ENCODE assay signal across 7 mouse cellular contexts in the genomic region with DNA sequence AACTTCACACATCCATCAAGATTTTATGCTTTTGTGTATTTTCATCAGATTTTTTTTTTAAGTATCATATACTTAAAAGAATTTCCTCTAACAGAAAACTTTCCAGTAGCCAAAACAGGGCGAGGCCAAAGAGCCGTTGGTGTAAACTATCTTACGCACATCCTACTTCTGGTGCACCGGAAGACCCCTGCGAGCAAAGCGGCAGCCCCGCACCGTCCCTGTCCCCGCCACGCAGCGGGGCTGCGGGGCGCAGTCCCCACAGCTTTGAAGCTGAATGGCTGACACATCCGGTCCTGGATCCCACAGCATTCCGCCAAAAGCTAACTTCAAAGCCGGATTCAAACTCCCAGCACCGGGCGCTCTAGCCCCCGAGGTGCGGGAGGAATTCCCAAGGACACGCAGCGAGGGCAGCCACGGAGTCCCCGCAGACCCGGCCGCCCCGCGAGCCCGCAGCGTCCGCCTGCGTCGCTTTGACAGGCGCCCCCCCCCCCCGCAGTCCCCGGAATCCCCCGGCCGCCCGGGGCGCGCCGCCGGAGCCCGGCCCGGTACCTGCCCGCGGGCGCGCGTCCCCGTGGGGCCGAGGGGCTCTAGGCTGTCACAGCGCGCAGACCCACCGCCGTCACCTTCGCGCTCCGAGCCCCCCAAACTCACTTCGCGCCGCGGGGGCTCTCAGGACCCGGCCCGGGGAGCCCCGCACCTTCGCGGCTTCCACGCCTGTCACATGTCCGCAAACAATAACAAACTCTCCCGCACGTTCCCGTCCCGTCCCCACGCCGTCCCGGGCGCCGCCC. TPM values are rescaled to one million over a fixed set of nuclear protein-coding genes. Genes with fewer than 3 reads are reported as not detected.
DNase-seq lines count a peak whose midpoint lies in the region; ATAC-seq and TF ChIP-seq lines count a peak whose summit lies in the region.

No protein-coding gene starts in this region.

- TF ChIP-seq CTCF in G1E (IDR thresholded peaks at IDR 0.05; ENCODE audit: low read depth, low read length) = no peak
- TF ChIP-seq CTCF in lung, postnatal 0 days (IDR thresholded peaks at IDR 0.05) = no peak
- TF ChIP-seq CTCF in small intestine, adult 2 months (IDR thresholded peaks at IDR 0.05; ENCODE audit: extremely low read depth, insufficient read length, insufficient replicate concordance, low read depth, low read length) = no peak

- peaks cover 12% of the 10 kb centered on the region for H3K36me3 ChIP-seq in G1E (replicated peaks)
- no peaks in the 10 kb centered on the region for H3K36me3 ChIP-seq in embryonic facial prominence, embryonic 13.5 days
- H3K36me3 ChIP-seq in hindbrain, embryonic 12.5 days = no peaks in the 10 kb centered on the region
- no peaks in the 10 kb centered on the region for H3K36me3 ChIP-seq in lung, postnatal 0 days (ENCODE audit: insufficient read depth, low read length)
- no peaks in the 10 kb centered on the region for H3K36me3 ChIP-seq in small intestine, adult 2 months (ENCODE audit: control insufficient read depth, insufficient read depth, low read length)

- H3K9me3 ChIP-seq in G1E (replicated peaks) = no peaks in the 10 kb centered on the region
- H3K9me3 ChIP-seq in embryonic facial prominence, embryonic 13.5 days = no peaks in the 10 kb centered on the region
- H3K9me3 ChIP-seq in hindbrain, embryonic 12.5 days (replicated peaks) = no peaks in the 10 kb centered on the region
- no peaks in the 10 kb centered on the region for H3K9me3 ChIP-seq in lung, postnatal 0 days (ENCODE audit: low read length)

- TF ChIP-seq EP300 in lung, postnatal 0 days (IDR thresholded peaks at IDR 0.05) = no peak

- ATAC-seq in G1E (ENCODE audit: extremely low read depth, insufficient number of reproducible peaks, low FRiP score, poor library complexity, severe bottlenecking) = no peak
- ATAC-seq in embryonic facial prominence, embryonic 13.5 days (ENCODE audit: insufficient number of reproducible peaks, insufficient read depth, low FRiP score, low TSS enrichment, low read depth) = peak; percentile 12; the same call in 1 of the 2 replicates
- peak; percentile 21 for ATAC-seq in hindbrain, embryonic 12.5 days (ENCODE audit: low FRiP score)
- peak; percentile 10 for ATAC-seq in lung, postnatal 0 days

- peak overlapping the region; percentile 90 for H3K4me2 ChIP-seq in embryonic facial prominence, embryonic 13.5 days
- H3K4me2 ChIP-seq in hindbrain, embryonic 12.5 days (replicated peaks) = peak overlapping the region; percentile 87
- peak overlapping the region; percentile 87 for H3K4me2 ChIP-seq in lung, postnatal 0 days (replicated peaks; ENCODE audit: low read depth, low read length)

- WGBS in embryonic facial prominence, embryonic 13.5 days = under 1% methylated on average over 72 of the region's 79 CpGs
- WGBS in hindbrain, embryonic 12.5 days = under 1% methylated on average over 79 of the region's 79 CpGs
- under 1% methylated on average over 45 of the region's 79 CpGs for WGBS in lung, postnatal 0 days
- under 1% methylated on average over 73 of the region's 79 CpGs for WGBS in small intestine, adult 2 months

- peak; percentile 89 for DNase-seq in CD4-positive helper T cell, adult 2 months (ENCODE audit: low read depth, low spot score)
- peak; percentile 23 for DNase-seq in G1E (ENCODE audit: low spot score)
- peak; percentile 68 for DNase-seq in lung, postnatal 0 days (ENCODE audit: low spot score)
- no peak for DNase-seq in gastrocnemius, postnatal 10 days

- H3K4me1 ChIP-seq in G1E (ENCODE audit: insufficient read depth, low read depth, low read length) = peaks cover 46% of the 10 kb centered on the region
- H3K4me1 ChIP-seq in embryonic facial prominence, embryonic 13.5 days = peaks cover 43% of the 10 kb centered on the region
- H3K4me1 ChIP-seq in hindbrain, embryonic 12.5 days = peaks cover 32% of the 10 kb centered on the region
- peaks cover 20% of the 10 kb centered on the region for H3K4me1 ChIP-seq in lung, postnatal 0 days (ENCODE audit: insufficient read depth, low read depth, low read length)
- H3K4me1 ChIP-seq in small intestine, adult 2 months (ENCODE audit: control insufficient read depth, insufficient read depth, insufficient read length, low read length) = peaks cover 13% of the 10 kb centered on the region

- no peak for TF ChIP-seq POLR2A in small intestine, adult 2 months (IDR thresholded peaks at IDR 0.05; ENCODE audit: low read depth, low read length)

- peak overlapping the region; percentile 92 for H3K9ac ChIP-seq in embryonic facial prominence, embryonic 13.5 days
- H3K9ac ChIP-seq in hindbrain, embryonic 12.5 days = peak overlapping the region; percentile 95
- H3K9ac ChIP-seq in lung, postnatal 0 days (replicated peaks; ENCODE audit: low read depth) = peak overlapping the region; percentile 88

- peak overlapping the region; percentile 96 for H3K27ac ChIP-seq in embryonic facial prominence, embryonic 13.5 days
- peak overlapping the region; percentile 98 for H3K27ac ChIP-seq in hindbrain, embryonic 12.5 days
- H3K27ac ChIP-seq in lung, postnatal 0 days (ENCODE audit: low read length) = peak overlapping the region; percentile 98
- peak overlapping the region; percentile 93 for H3K27ac ChIP-seq in small intestine, adult 2 months (ENCODE audit: insufficient read depth, low read depth, low read length)

- H3K27me3 ChIP-seq in G1E (ENCODE audit: insufficient read depth, low read length) = peaks cover 14% of the 10 kb centered on the region; the same call in 1 of the 2 replicates
- H3K27me3 ChIP-seq in embryonic facial prominence, embryonic 13.5 days = peaks cover 5% of the 10 kb centered on the region
- H3K27me3 ChIP-seq in hindbrain, embryonic 12.5 days = peaks cover 5% of the 10 kb centered on the region; the same call in 1 of the 2 replicates
- H3K27me3 ChIP-seq in lung, postnatal 0 days (replicated peaks; ENCODE audit: insufficient read depth, low read length) = no peaks in the 10 kb centered on the region
- no peaks in the 10 kb centered on the region for H3K27me3 ChIP-seq in small intestine, adult 2 months (ENCODE audit: control insufficient read depth, insufficient read depth, low read length)

- peak overlapping the region; percentile 89 for H3K4me3 ChIP-seq in G1E (ENCODE audit: low read depth, low read length)
- H3K4me3 ChIP-seq in embryonic facial prominence, embryonic 13.5 days = peak overlapping the region; percentile 93
- H3K4me3 ChIP-seq in hindbrain, embryonic 12.5 days = peak overlapping the region; percentile 95
- H3K4me3 ChIP-seq in lung, postnatal 0 days (ENCODE audit: low read depth, low read length) = peak overlapping the region; percentile 97
- peak overlapping the region; percentile 99 for H3K4me3 ChIP-seq in small intestine, adult 2 months (ENCODE audit: low read depth, low read length)

RNA-seq across cellular contexts. Expression of gene Map3k1, which starts 1.0 kb away (rescaled TPM):
- total RNA-seq in G1E (2014; fragmentation: Nextera tagmentation) (51.7 and 51.8 TPM in 2 replicates), G1E (2017) (74.5 and 99.2 TPM in 2 replicates)
- polyA plus RNA-seq in G1E (2012) = 23.7 and 24.6 TPM in 2 replicates
- polyA plus RNA-seq in embryonic facial prominence, embryonic 13.5 days (2015; fragmentation: Nextera tagmentation; extraction: Ambion mirVana) = 16.1 and 20.5 TPM in 2 replicates
- 14.3 and 15.6 TPM in 2 replicates for polyA plus RNA-seq in hindbrain, embryonic 12.5 days (2016; fragmentation: Nextera tagmentation; extraction: Ambion mirVana)
- 16.6 and 18.0 TPM in 2 replicates for polyA plus RNA-seq in lung, postnatal 0 days (2015; fragmentation: Nextera tagmentation; extraction: Ambion mirVana)
- 5.1 and 15.0 TPM in 2 replicates for polyA plus RNA-seq in small intestine, adult 2 months (2012; rRNA removed)
- total RNA-seq in gastrocnemius, postnatal 10 days (2021) = 10 to 100 TPM; 19.0 to 24.4 TPM
